Mouse (Mus musculus): ENCODE measurements around the gene Tpo. TPM values are rescaled to one million over a fixed set of nuclear protein-coding genes. Genes with fewer than 3 reads are reported as not detected.

The Tpo gene
- total RNA-seq, 2 experiments from 2014 or later: not detected

DNA sequence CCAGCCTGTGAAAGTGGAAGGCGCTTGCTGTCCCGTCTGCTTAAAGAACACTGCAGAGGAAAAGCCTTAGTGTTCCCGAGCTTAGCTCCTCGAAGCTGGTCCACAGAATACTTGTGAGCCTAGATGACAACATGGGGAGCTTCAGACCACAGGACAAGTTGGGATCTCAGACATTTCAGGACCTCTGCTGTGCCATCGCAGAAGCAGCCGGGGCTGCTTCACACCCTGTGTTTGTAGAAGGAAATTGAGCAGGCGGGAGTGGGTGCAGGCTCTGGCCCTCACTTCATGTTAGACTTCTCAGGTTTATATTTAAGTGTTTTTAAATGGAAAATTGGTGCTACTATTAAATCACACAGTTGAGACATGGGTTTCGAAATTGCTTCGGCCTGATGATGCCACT is 116.9 kb downstream of the Tpo start:
- no peak for DNase-seq

DNA sequence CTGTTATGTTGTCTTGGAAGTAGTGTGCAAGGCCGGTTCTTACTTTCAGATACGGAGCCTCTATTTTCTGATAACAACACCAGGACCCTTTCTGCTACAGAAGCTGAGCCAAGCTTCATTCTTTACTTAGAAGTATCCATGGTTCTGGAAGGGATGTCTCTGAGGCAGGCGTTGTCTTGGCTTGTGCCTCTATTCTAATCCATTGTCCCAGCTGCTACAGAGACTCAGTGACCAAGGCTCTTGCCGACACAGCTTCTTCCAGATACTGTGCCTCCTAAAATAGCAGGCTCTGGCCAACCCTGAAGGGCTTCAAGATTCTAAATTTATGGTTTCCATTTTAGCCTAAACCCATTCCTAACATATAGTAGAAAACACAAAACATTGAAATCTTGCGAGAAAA is 123.7 kb downstream of the Tpo start:
- DNase-seq: no peak

DNA sequence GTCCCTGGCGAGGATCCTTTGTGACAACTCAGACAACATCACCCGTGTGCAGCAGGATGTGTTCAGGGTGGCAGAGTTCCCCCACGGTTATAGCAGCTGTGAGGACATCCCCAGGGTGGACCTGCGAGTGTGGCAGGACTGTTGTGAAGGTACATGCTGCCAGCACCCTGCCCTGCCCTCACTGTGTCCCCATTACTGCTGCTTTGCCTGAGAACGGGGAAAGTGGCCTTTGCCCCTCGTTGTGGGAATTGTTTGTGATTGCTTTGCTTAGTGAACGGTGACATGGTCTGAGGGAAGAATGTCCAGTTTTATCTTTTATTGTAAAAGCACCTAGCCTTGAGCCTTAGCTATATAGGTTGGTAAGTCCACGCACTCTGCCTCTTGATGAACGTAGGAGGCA is 125.8 kb downstream of the Tpo start:
- DNase-seq: no peak

Other genes starting within 250 kb of the Tpo start
- gene Pxdn, start 195.0 kb downstream of the Tpo start, total RNA-seq (2021): 100 to 1,000 TPM in 1 of 2 experiments, 10 to 100 TPM in 1; 92.0 to 121 TPM
- gene Sntg2, start 240.8 kb upstream of the Tpo start, total RNA-seq (2021): 1 to 10 TPM; 1.0 to 1.5 TPM

Data from adrenal gland, postnatal 10 days (tissue).